Mouse (Mus musculus) right cerebral cortex, adult 2 months (tissue): Measurements from ENCODE around the gene Lypd9.
"Not testable (repeated sequence)": the region's sequence is repeated elsewhere in the genome, so short reads cannot be mapped to it uniquely, and the experiment has no call there.

ENCODE experiments used
- DNase-seq, 2 experiments: peaks; one replicate each; pipeline ENCODE4 v3.0.0; 2021 to 2022; ENCODE audit warnings: low spot score in 2 of 2

The Lypd9 gene

DNA sequence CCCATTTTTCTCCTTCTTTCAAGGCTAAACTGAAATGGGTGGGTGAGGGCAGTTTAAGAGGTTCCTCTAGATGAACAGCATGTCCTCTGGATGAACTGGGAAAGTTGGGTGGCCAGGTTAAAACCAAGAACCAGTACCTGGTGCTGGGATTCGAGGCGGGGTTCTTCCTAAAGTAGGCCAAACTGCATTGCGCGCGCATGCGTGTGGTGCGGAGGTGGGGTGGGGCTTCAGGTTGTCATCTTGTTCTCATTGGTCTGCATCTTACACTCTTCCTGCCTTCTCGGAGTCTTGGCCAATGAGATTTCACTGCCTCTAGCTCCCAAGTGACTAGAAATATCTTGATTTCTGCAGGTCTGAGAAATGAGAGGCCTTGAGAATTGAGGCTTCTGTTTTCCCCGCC is at the start of gene Lypd9:
Lypd9 (minus strand) TSS at position 165 of the 400 bp plus-strand sequence.
- DNase-seq, result no peak

DNA sequence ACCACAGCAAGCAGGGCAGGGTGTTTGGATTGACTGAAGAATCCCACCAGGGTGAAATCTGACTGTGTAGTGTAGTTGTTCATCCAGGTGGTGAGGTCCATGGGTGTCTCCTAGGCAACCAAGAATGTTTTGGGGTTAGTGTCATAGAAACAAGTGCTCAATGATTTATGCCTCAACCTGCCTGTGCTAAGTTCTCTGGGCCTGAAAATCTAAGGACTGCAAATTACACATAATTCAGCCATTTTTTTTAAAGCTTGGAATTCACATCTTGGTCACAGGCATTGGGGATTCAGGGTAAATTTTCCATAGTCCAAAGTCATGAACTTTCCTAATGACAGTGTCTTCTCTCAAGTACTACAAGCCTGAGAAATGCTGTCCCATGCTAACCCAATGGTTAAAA is 49.7 kb upstream of the Lypd9 start, which contains the start of gene Olfr331:
Olfr331 (minus strand) TSS at position 101 of the 400 bp plus-strand sequence.
- DNase-seq, result not testable (repeated sequence)

DNA sequence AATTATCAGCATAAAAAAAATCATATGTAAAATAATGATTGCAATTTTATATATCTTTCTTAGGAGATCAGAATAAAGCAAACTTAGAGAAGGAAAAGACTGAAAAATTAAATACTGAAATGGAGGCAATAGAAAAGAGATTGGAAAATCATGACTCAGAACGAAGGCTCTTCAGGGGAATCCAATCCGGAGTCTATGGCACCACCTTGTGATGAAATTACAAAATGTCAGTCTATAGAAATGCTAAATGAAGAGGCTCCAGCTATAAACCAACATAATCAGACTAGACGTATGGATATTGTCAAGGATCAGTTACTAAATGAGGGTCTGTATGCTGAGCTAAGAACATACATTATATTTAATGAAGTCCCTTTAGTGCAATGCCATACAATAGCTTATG is 46.6 kb upstream of the Lypd9 start:
- DNase-seq, result peak in 1 of 2 experiments; percentile 10

DNA sequence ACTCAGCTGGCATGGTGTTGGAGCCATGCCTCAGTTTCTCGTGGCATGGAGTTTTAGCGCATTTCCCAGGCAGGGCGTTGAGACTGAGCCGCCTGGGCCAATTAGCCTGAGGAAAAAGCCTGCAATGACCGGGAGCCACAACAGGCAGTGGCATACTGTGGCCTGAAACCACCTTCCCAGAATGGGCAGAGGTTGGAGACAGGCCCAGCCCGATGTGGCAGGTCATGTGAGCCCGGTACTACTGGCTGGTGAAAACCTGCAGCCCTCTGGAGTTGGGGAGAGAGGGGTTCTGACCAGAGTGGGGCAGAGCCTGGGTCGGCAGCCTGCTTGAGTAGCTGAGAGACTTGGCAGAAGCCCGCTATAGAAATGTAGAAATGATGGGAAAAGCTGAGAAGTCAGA is 46.0 kb upstream of the Lypd9 start:
- DNase-seq, result no peak

DNA sequence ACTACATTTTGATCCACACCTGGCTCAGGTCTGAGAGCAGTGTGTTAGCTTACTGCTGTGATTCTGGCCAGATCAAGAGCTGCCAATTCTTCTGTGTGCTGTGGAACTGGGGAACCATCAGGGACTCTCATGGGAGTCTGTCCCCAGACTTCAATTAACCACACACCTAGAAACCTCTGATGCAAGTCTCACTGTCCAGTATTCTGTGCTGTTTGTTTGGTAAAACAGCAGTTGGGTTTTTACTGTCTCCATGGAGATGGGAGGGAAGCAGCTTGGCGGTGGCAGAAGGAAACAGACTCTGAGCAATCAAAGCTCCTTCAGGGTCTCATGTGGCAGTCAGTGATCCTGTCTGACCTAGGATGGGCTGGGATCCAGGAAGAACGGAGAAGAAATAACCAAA is 39.7 kb upstream of the Lypd9 start, which contains the start of gene Olfr332:
Olfr332 (minus strand) TSS at position 101 of the 400 bp plus-strand sequence.
- DNase-seq, result no peak

DNA sequence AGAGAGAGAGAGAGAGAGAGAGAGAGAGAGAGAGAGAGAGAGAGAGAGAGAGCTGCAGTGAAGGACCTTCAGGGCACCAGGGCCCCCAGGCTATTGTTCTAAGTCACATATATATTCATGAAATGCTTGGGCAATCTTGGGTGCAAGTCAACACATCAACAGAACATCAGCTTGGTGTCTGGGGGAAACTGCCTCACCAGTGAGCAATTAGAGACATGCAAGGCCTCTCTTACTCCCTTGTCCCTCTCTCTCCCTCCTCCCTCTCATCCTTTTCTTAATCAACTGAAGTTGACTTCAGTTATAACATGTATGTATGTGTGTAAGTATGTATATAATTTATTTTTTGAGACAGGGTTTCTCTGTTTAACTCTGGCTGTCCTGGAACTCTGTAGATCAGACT is 9.4 kb upstream of the Lypd9 start, which contains the start of gene Olfr30:
Olfr30 (minus strand) TSS at position 101 of the 400 bp plus-strand sequence.
- no peak for DNase-seq

DNA sequence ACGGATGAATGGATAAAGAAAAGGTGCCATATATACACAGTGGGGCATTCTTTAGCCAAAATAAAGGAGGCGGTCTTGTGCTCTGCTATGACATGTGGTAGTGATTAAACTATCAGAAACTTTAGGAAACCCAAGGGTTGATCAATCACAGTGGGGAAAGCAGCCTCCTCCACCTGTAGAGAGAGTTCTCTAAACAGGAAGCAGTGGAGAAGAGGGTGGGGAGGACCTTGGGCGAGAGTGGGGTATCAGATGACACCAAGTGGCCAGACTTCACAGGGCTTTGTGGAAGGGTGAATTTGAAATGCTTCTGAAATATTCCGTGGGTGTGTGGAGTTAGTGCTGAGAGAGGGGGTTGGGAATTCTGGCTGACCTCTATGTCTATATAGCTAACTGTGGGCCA is 869 bp upstream of the Lypd9 start:
- DNase-seq, result no peak

DNA sequence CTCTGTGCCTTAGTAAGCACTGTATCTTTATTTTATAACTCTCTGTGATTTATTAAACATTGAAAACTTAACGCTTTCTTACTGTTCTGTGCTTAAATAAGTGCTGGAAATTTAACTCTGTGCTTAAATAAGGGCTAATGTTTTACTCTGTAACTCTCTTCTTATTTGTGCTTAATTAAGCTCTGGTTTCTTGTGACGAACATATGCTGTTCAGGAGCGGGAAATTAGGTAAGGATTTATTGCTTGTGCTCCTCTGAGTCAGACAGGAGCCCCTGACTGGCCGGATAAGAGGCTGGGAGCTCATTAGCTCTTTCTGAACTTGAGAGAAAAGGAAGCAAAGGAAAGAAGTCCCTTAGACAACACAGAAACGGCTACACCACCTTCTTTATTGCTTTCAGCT is 14.9 kb downstream of the Lypd9 start:
- no peak for DNase-seq

DNA sequence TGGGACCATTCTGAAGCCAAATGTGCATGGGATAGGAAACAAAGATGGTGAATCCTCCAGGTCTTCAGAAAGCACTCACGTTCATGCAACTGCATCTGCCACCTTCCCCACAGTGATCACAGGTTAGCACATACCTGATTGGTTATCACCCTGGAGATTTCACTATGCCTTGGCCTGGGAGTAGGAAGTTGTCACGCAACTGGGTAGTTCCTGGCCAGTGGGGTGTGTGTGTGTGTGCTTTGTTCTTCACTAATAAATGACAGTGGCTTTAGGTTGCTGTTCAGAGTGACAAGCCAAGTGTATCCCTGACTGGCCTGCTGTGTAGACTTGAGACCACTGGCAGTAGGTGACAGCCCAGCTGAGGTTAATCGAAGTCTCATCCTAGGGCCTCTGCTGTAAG is 20.5 kb downstream of the Lypd9 start, which contains the start of gene Gm12253:
Gm12253 (plus strand) TSS at position 301 of the 400 bp plus-strand sequence.
- no peak for DNase-seq

DNA sequence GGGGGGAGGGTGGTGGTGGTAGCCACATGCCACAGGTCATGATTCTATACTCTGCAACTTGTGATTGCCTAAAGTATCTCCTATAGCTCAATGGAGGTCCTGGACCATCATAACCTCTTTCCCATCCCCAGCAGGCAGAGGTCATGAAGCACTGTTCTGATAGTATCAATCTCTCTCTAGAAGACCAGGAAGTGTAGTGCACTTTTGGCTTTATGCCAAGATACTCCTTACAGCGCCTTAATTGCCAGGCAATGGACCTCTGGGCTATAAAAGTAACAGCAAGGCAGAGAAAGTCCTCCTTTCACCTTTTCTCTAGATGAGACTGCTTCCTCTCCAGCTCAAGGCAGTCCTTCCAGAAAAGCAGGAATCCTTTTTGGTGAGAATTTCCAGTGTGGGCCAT is 31.9 kb downstream of the Lypd9 start, which contains the start of gene 1810065E05Rik:
1810065E05Rik (plus strand) TSS at position 297 of the 400 bp plus-strand sequence.
- no peak for DNase-seq

DNA sequence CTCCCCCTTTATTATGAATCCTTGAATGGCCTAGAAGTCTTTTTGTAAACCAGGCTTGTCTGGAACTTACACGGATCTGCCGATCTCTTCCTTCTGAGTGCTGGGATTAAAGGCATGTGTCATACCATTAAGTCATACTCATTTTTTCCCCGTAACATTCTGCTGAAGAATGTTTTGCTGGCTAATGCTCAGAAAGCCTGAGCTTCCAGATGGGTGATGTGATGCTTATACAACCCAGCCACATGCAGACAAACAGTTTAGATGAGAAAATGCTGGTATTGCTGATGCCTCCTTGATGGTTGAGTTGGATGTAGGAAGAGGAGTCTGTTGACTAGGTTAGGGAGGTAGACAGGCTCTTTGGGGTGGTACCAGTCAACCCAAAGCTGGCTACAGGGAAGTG is 34.4 kb downstream of the Lypd9 start:
- DNase-seq, result no peak

DNA sequence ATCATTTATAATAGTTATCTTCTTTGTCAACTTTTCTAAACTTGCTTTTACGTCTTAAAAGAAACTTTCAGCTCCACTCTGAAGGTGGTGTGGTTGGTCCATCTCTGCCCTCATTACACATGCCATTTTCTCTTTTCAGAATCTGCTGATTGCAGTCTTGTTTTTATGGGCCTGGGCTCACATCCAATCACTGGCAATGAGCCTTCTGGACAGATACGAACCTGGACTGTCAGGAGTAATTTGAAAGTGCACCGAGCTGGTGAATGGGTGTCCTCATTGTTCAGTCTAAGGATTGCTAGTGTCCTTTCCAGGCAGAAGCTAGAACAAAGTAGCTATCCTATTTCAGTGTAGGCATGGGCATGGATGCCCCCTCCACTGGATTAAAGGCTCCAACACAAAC is 44.7 kb downstream of the Lypd9 start:
- no peak for DNase-seq

DNA sequence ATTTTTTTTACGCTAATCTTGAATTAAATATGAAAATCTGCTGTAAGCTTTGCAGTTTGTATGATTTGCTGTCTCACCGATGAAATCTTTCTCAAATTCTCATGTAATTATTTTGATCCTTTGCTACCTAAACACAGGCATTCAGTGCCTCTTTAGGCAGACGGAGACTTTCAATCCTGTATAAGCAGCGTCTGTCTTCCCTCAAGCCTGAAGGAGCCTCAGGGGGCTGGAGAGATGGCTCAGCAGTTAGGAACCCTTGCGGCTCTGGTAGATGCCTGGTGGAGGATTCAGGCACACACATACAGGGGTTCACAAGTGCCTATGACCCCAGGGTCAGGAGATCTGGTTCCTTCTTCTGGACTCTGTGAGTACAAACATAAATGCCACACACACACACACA is 52.1 kb downstream of the Lypd9 start:
- DNase-seq, result no peak

DNA sequence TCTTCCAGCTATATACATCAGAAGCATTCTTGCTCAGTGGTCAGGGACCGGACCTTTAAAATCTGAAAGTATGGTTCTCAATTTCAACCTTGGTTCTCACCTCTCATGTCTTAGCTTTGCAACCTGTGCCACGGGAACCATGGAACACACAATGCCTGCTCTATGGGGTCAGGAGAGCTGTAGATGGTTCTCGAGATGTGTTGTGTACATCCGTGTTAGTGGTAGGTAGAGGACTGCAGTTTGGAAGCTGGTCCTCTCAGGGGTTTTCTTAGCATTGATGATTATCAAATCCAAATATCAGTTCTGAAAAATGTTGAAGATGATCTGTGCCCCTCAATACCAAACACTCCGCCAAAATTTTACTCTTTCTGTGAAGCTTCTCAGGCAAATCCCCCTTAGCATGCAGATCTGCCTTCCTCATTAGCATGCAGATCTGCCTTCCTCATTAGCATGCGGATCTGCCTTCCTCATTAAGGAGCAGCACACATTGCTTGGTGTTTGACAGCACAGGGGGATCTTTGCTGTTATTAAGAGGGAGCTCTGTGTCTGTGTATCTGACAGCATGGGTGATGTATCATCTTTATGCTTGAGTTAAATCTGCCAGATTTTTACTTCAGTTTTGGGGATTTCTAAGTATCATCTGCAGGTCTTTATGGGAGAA is 52.6 kb downstream of the Lypd9 start:
- DNase-seq, result no peak
